Mouse (Mus musculus) liver, embryonic 16.5 days (tissue): ENCODE measurements around the gene Flot1. TPM values are rescaled to one million over a fixed set of nuclear protein-coding genes. Genes with fewer than 3 reads are reported as not detected.

Experiments used
- ATAC-seq: fragments of 200-750 bp; cut with Nextera tagmentation; 2 replicates; pipeline ENCODE4 v1.8.0; 2017; ENCODE audit warnings: low read depth, mild to moderate bottlenecking, moderate number of reproducible peaks, moderate library complexity
- H3K27ac ChIP-seq: fragments of 300-500 bp; sonication (generic); 2 replicates; pipeline ENCODE4 v1.5.1; 2014; ENCODE audit warnings: mild to moderate bottlenecking, low read length
- H3K27me3 ChIP-seq: fragments of 300-500 bp; sonication (generic); 2 replicates; pipeline ENCODE4 v1.6.1; 2014; ENCODE audit warnings: low read depth, low read length, mixed read lengths; ENCODE audit not compliant: control insufficient read depth, insufficient read depth
- H3K36me3 ChIP-seq: fragments of 300-500 bp; sonication (generic); 2 replicates; pipeline ENCODE4 v1.6.1; 2014; ENCODE audit warnings: mild to moderate bottlenecking; ENCODE audit not compliant: control insufficient read depth, insufficient read depth
- H3K4me1 ChIP-seq: fragments of 300-500 bp; sonication (generic); 2 replicates; pipeline ENCODE4 v1.6.1; 2014; ENCODE audit warnings: low read depth, low read length, mixed read lengths; ENCODE audit not compliant: control insufficient read depth
- H3K4me2 ChIP-seq: fragments of 300-500 bp; sonication (generic); 2 replicates; pipeline ENCODE4 v1.6.1; 2014; ENCODE audit warnings: low read depth, low read length, mixed read lengths
- H3K4me3 ChIP-seq: fragments of 300-500 bp; sonication (generic); 2 replicates; pipeline ENCODE4 v1.5.1; 2014; ENCODE audit warnings: low read depth, mild to moderate bottlenecking, low read length
- H3K9ac ChIP-seq: fragments of 300-500 bp; sonication (generic); 2 replicates; pipeline ENCODE4 v1.6.1; 2014; ENCODE audit warnings: low read depth, low read length
- H3K9me3 ChIP-seq: fragments of 300-500 bp; sonication (generic); replicated peaks from 2 replicates; pipeline ENCODE4 v1.6.1; 2016; ENCODE audit warnings: low read length; ENCODE audit not compliant: control insufficient read depth
- WGBS: fragments of 180-500 bp; shearing (Covaris S2); extraction: QIAGEN DNeasy Blood & Tissue Kit; methylation state at CpG from one replicate; pipeline ENCODE4 v1.1.7; 2014; ENCODE audit not compliant: insufficient replicate concordance; 5-methylcytosine and 5-hydroxymethylcytosine counted together
- polyA plus RNA-seq: library from polyadenylated mRNA; unstranded; fragments of >200 nt; fragmentation: Nextera tagmentation; extraction: Ambion mirVana; gene quantifications from 2 replicates; pipeline ENCODE4 v1.2.1, GENCODE M21; 2015

The Flot1 gene
- polyA plus RNA-seq, 1 experiment from 2014 or later: 32.7 TPM

DNA sequence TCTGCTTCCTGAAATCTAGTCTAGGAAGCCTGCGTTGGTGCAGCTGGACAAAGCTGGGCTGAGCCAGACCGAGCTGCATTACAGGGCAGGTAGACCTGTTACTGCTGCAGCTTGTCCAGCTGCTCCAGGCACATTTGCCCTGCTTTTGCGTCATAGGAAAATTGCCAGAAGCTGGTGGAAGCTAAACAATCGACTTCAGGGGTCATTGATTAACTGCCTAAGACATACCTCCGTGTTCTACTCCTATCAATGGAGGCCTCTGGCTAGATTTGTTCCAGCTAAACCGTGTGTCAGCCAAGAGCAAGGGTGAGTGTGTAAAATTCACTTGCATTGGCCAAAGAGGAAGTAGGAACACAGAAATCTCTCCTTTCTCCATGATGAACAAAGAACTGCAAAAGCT lies 8.4 kb upstream of the Flot1 start:
- peaks cover 4% of the 10 kb centered on the region for H3K4me1 ChIP-seq
- H3K9me3 ChIP-seq: no peaks in the 10 kb centered on the region
- H3K27ac ChIP-seq: no peak overlapping the region
- H3K27me3 ChIP-seq: no peaks in the 10 kb centered on the region
- 46% methylated on average over 6 of the region's 6 CpGs for WGBS
- H3K9ac ChIP-seq: no peak overlapping the region
- H3K36me3 ChIP-seq: no peaks in the 10 kb centered on the region
- no peak overlapping the region for H3K4me2 ChIP-seq
- ATAC-seq: peak; percentile 12; the same call in 1 of the 2 replicates
- H3K4me3 ChIP-seq: no peak overlapping the region

DNA sequence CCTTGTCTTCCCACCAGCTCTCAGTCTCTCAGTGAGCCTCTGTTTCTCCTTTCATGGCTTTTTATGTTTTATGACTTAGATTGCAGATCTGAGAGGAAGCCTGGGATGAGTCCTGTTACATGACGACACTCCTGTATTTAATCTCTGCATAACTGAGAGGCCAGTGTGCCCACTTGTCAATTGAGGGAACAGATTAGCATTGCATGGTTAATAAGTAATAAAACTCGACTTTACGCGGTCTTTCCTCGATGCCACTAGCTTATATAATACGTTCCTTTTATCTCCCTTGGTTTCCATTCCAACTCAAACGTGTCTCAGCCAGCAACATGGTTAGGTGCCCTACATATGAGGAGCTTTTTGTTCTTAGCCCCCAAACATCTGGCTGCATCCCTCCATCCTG lies 7.2 kb upstream of the Flot1 start:
- ATAC-seq: no peak
- Histone ChIP-seq H3K4me3 (no peak overlapping the region), H3K27me3 (no peaks in the 10 kb centered on the region), H3K36me3 (no peaks in the 10 kb centered on the region), H3K9ac (no peak overlapping the region), H3K4me2 (no peak overlapping the region), H3K4me1 (peaks cover 15% of the 10 kb centered on the region), H3K27ac (no peak overlapping the region), H3K9me3 (no peaks in the 10 kb centered on the region)
- WGBS: 54% methylated on average over 7 of the region's 7 CpGs

DNA sequence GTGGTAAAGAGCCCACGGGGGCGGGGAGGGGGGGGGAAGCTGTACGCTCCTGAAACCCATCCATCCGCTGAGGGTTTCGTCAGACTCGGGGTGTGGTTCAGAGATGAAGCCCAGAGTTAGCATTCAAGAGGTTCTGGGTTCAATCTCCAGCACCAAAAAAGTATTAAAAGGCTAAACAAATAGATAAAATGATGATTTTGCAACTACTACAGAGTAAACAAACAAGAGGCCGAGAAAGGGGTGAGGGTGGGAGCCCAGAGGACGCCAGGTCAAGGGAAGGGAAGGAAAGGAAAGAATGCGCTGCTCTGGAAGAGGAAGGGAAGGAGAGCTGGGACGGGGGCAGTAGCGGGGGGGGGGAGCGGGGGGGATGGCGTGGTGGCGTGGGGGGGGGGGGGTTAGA lies 6.3 kb upstream of the Flot1 start:
- H3K4me3 ChIP-seq: no peak overlapping the region
- no peak for ATAC-seq
- H3K27ac ChIP-seq: no peak overlapping the region
- H3K27me3 ChIP-seq: no peaks in the 10 kb centered on the region
- 56% methylated on average over 9 of the region's 14 CpGs for WGBS
- H3K4me2 ChIP-seq: no peak overlapping the region
- no peak overlapping the region for H3K9ac ChIP-seq
- H3K4me1 ChIP-seq: peaks cover 24% of the 10 kb centered on the region
- H3K36me3 ChIP-seq: no peaks in the 10 kb centered on the region
- no peaks in the 10 kb centered on the region for H3K9me3 ChIP-seq

DNA sequence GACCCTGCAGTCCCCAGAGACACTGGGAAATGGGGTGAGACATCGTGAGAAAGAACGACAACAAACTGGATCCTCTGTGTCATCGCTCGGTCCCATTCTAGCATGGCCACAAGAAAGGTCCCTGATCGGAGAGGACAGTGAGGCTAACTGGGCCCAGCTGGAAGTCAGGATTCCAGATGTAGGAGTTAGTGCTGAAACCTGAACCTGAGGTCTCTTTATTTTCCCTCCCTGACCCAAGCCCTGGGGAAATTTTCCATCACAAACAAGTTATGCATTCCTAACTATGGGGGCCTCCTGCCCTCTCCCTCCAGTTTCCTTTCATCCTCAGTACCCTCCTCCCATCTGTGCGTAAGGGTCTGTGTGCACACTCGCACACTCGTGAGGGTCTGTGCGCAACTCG lies 5.8 kb upstream of the Flot1 start:
- Histone ChIP-seq H3K4me1 (peaks cover 29% of the 10 kb centered on the region), H3K27ac (no peak overlapping the region), H3K9ac (no peak overlapping the region), H3K4me3 (no peak overlapping the region), H3K4me2 (no peak overlapping the region), H3K36me3 (no peaks in the 10 kb centered on the region), H3K27me3 (no peaks in the 10 kb centered on the region), H3K9me3 (no peaks in the 10 kb centered on the region)
- 80% methylated on average over 10 of the region's 10 CpGs for WGBS
- no peak for ATAC-seq

DNA sequence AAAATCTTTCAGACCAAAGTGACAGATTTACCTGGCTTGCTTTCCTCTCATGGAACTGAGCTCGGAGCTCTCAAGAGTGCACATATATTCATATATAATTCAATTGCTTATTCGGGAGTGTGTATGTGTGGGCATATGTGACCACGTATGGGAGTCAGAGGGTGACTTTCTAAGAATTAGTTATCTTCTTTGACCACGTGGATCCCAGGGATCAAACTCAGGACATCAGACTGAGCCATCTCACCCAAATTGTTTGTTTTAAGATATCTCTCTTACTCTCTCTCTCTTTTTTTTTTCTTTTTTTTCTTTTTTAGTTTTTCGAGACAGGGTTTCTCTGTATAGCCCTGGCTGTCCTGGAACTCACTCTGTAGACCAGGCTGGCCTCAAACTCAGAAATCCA lies 2.9 kb upstream of the Flot1 start:
- WGBS: 28% methylated on average over 5 of the region's 5 CpGs
- Histone ChIP-seq H3K36me3 (no peaks in the 10 kb centered on the region), H3K9me3 (no peaks in the 10 kb centered on the region), H3K4me1 (peaks cover 43% of the 10 kb centered on the region), H3K27ac (no peak overlapping the region; the same call in 1 of the 2 replicates), H3K4me3 (no peak overlapping the region), H3K9ac (no peak overlapping the region), H3K27me3 (no peaks in the 10 kb centered on the region), H3K4me2 (no peak overlapping the region)
- ATAC-seq: no peak

DNA sequence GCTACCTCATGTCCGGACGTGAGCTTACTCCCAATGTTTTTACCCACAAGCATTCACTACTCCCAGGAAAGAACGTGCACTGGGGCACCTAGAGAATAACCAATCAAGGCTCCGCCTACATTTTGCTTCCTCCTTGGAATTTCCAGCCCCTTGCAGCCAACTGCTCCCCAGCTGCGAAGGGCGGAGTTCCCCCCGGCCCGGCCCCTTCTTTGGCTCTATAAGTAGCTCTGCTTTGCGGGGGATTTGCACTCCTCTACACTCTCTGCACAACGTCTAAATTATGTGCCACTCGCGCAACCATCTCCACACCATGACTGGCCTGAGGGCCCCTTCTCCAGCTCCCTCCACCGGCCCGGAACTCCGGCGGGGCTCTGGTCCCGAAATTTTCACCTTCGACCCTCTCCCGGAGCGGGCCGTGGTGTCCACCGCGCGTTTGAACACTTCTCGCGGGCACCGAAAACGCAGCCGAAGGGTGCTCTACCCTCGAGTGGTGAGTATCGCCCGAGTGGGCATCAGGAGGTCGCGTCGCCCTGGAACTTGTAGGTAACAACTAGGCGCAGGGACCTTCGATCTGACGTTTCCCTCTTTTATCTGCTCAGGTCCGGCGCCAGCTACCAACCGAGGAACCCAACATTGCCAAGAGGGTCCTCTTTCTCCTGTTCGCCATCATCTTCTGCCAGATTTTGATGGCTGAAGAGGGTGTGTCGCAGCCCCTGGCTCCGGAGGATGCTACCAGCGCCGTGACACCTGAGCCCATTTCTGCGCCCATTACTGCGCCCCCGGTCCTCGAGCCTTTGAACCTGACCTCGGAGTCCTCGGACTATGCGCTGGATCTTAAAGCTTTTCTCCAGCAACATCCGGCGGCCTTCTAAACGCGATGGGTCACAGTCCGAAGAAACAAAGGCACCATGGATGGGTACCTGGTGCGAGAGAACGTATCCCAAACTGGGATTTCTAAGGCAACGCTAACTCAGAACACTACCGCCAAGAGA lies 1.3 kb upstream of the Flot1 start, which contains the start of gene Ier3:
Gene Ier3, plus strand, starts transcription at position 246 of the 992 bp plus-strand sequence.
- Histone ChIP-seq H3K36me3 (no peaks in the 10 kb centered on the region), H3K4me2 (peak within 1 kb of the TSS; percentile 96), H3K9me3 (no peaks in the 10 kb centered on the region), H3K27me3 (no peaks in the 10 kb centered on the region), H3K4me3 (peak within 1 kb of the TSS; percentile 84), H3K4me1 (peaks cover 47% of the 10 kb centered on the region), H3K9ac (peak within 1 kb of the TSS; percentile 85), H3K27ac (peak within 1 kb of the TSS; percentile 96)
- under 1% methylated on average over 62 of the region's 62 CpGs for WGBS
- peak; percentile 35 for ATAC-seq

DNA sequence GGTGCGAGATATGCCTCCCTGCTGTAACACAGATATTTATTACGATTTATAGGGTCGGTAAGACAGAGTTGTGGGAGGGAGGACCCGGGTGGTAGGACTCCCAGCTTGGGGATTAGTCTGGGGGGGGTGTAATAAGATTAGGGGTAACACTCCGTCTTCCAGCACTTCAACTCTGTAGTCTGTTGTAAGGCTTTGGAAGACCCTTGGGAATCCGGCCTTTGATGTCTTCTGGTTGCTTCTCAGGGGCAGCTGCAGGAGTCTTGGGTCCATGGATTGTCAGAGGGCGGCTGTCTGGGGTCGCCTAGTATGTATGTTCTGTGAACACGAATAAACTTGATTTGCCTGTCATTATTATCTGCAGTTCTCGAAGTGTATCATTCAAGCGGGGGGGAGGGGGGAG lies 466 bp upstream of the Flot1 start:
- under 1% methylated on average over 11 of the region's 11 CpGs for WGBS
- H3K4me3 ChIP-seq: peak overlapping the region; percentile 84
- peak overlapping the region; percentile 96 for H3K4me2 ChIP-seq
- H3K9me3 ChIP-seq: no peaks in the 10 kb centered on the region
- peaks cover 47% of the 10 kb centered on the region for H3K4me1 ChIP-seq
- H3K36me3 ChIP-seq: peaks cover 6% of the 10 kb centered on the region
- H3K27ac ChIP-seq: peak overlapping the region; percentile 96
- no peaks in the 10 kb centered on the region for H3K27me3 ChIP-seq
- no peak for ATAC-seq
- peak overlapping the region; percentile 85 for H3K9ac ChIP-seq

DNA sequence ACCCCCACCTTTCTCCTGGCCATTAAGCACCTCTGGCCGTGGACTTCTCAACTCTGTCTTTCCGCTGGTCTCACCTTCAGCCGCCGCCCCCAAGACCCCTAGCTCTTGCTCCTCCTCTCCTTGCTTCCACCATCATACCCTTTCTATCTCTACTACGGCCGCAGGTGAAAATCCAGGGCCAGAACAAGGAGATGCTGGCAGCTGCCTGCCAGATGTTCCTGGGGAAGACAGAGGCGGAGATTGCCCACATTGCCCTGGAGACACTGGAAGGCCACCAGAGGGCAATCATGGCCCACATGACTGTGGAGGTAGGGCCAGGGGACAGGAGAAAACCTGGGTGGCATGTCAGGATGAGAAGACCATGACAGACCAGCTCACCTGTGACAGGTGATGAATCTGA lies 1.4 kb downstream of the Flot1 start:
- no peaks in the 10 kb centered on the region for H3K27me3 ChIP-seq
- H3K27ac ChIP-seq: peak overlapping the region; percentile 96
- no peak for ATAC-seq
- H3K9me3 ChIP-seq: no peaks in the 10 kb centered on the region
- H3K36me3 ChIP-seq: peaks cover 12% of the 10 kb centered on the region
- WGBS: 67% methylated on average over 7 of the region's 7 CpGs
- peaks cover 50% of the 10 kb centered on the region for H3K4me1 ChIP-seq
- H3K9ac ChIP-seq: peak overlapping the region; percentile 85
- H3K4me3 ChIP-seq: peak overlapping the region; percentile 84
- H3K4me2 ChIP-seq: peak overlapping the region; percentile 96
